Mouse (Mus musculus) ovary, postnatal 36 days (tissue): ENCODE results near the gene Slc35a5.
A peak's percentile ranks its signal among the peaks of the same experiment; 100 is the strongest.

Source experiments
- DNase-seq: peaks from one replicate; pipeline ENCODE4 v3.0.0; 2022; ENCODE audit warnings: low spot score, mixed read lengths

The Slc35a5 gene

GRCm38 (mm10) chr16:45117200-45117599 lies 41.3 kb downstream of the Slc35a5 start:
- DNase-seq: no peak

GRCm38 (mm10) chr16:45110498-45110897 lies 48.0 kb downstream of the Slc35a5 start:
- peak; percentile 35 for DNase-seq

GRCm38 (mm10) chr16:45108203-45108878 lies 50.2 kb downstream of the Slc35a5 start:
- DNase-seq: no peak

GRCm38 (mm10) chr16:45104993-45105392 lies 53.5 kb downstream of the Slc35a5 start:
- DNase-seq: no peak

- no peak for DNase-seq
Measured at GRCm38 (mm10) chr16:45100892-45101291, 57.6 kb downstream of the Slc35a5 start.

GRCm38 (mm10) chr16:45098886-45099210 lies 59.7 kb downstream of the Slc35a5 start:
- no peak for DNase-seq

- no peak for DNase-seq
Measured at GRCm38 (mm10) chr16:45098186-45098885, 60.2 kb downstream of the Slc35a5 start.

- no peak for DNase-seq
Measured at GRCm38 (mm10) chr16:45097467-45097866, 61.0 kb downstream of the Slc35a5 start.

GRCm38 (mm10) chr16:45095561-45096482 lies 62.7 kb downstream of the Slc35a5 start:
- peak; percentile 8 for DNase-seq

GRCm38 (mm10) chr16:45095030-45095429 lies 63.5 kb downstream of the Slc35a5 start:
- DNase-seq: no peak

GRCm38 (mm10) chr16:45094136-45094756 lies 64.3 kb downstream of the Slc35a5 start:
- DNase-seq: peak; percentile 36

GRCm38 (mm10) chr16:45093137-45093731 lies 65.3 kb downstream of the Slc35a5 start, which contains the start of gene Ccdc80:
Gene Ccdc80 (plus strand): TSS chr16:45093402.
- DNase-seq: peak; percentile 30

GRCm38 (mm10) chr16:45090005-45090404 lies 68.5 kb downstream of the Slc35a5 start:
- peak; percentile 63 for DNase-seq
